Mouse (Mus musculus) embryonic facial prominence, embryonic 13.5 days (tissue): Measurements from ENCODE around the gene Mdga2. TPM values are rescaled to one million over a fixed set of nuclear protein-coding genes. Genes with fewer than 3 reads are reported as not detected.

Experiments used
- ATAC-seq: fragments of 200-750 bp; cut with Nextera tagmentation; 2 replicates; pipeline ENCODE4 v1.8.0; 2017; ENCODE audit warnings: low read depth; ENCODE audit not compliant: insufficient number of reproducible peaks, insufficient read depth, low FRiP score, low TSS enrichment
- H3K27ac ChIP-seq: fragments of 300-500 bp; sonication (generic); 2 replicates; pipeline ENCODE4 v1.5.1; 2015; ENCODE audit warnings: moderate library complexity, mild to moderate bottlenecking, inconsistent platforms
- H3K27me3 ChIP-seq: fragments of 300-500 bp; sonication (generic); 2 replicates; pipeline ENCODE4 v1.6.1; 2015; ENCODE audit warnings: mild to moderate bottlenecking, inconsistent platforms
- H3K36me3 ChIP-seq: fragments of 300-500 bp; sonication (generic); 2 replicates; pipeline ENCODE4 v1.6.1; 2015; ENCODE audit warnings: mild to moderate bottlenecking, inconsistent platforms
- H3K4me1 ChIP-seq: fragments of 300-500 bp; sonication (generic); 2 replicates; pipeline ENCODE4 v1.6.1; 2015; ENCODE audit warnings: inconsistent platforms
- H3K4me2 ChIP-seq: fragments of 300-500 bp; sonication (generic); 2 replicates; pipeline ENCODE4 v1.6.1; 2015; ENCODE audit warnings: moderate library complexity, mild to moderate bottlenecking, inconsistent platforms
- H3K4me3 ChIP-seq: fragments of 300-500 bp; sonication (generic); 2 replicates; pipeline ENCODE4 v1.5.1; 2015; ENCODE audit warnings: mild to moderate bottlenecking, inconsistent platforms
- H3K9ac ChIP-seq: fragments of 300-500 bp; sonication (generic); 2 replicates; pipeline ENCODE4 v1.6.1; 2015; ENCODE audit warnings: mild to moderate bottlenecking, inconsistent platforms
- H3K9me3 ChIP-seq: fragments of 300-500 bp; sonication (generic); 2 replicates; pipeline ENCODE4 v1.6.1; 2016; ENCODE audit warnings: inconsistent platforms
- WGBS: fragments of 180-500 bp; shearing (Covaris S2); methylation state at CpG from one replicate; pipeline ENCODE4 v1.1.7; 2015; ENCODE audit warnings: mixed read lengths; 5-methylcytosine and 5-hydroxymethylcytosine counted together
- polyA plus RNA-seq: library from polyadenylated mRNA; unstranded; fragments of >200 nt; fragmentation: Nextera tagmentation; extraction: Ambion mirVana; gene quantifications from 2 replicates; pipeline ENCODE4 v1.2.1, GENCODE M21; 2015

Gene Mdga2
- polyA plus RNA-seq, 1 experiment from 2014 or later, result 6.6 TPM

- Histone ChIP-seq H3K27me3 (no peaks in the 10 kb centered on the region), H3K4me2 (no peak overlapping the region), H3K27ac (no peak overlapping the region), H3K4me3 (no peak overlapping the region), H3K36me3 (no peaks in the 10 kb centered on the region), H3K4me1 (no peaks in the 10 kb centered on the region), H3K9ac (no peak overlapping the region), H3K9me3 (no peaks in the 10 kb centered on the region)
- ATAC-seq, result no peak
- 33% methylated on average over 1 of the region's 1 CpGs for WGBS
Observed at GRCm38 (mm10) chr12:66888636-66889035, 333.7 kb downstream of the Mdga2 start.

- ATAC-seq, result no peak
- H3K27ac ChIP-seq, result no peak overlapping the region
- H3K36me3 ChIP-seq, result no peaks in the 10 kb centered on the region
- WGBS, result 78% methylated on average over 3 of the region's 3 CpGs
- H3K27me3 ChIP-seq, result no peaks in the 10 kb centered on the region
- no peak overlapping the region for H3K4me2 ChIP-seq
- no peaks in the 10 kb centered on the region for H3K4me1 ChIP-seq
- H3K9me3 ChIP-seq, result no peaks in the 10 kb centered on the region
- no peak overlapping the region for H3K9ac ChIP-seq
- no peak overlapping the region for H3K4me3 ChIP-seq
Observed at GRCm38 (mm10) chr12:66866199-66866598, 356.1 kb downstream of the Mdga2 start.

- H3K4me2 ChIP-seq, result no peak overlapping the region
Observed at GRCm38 (mm10) chr12:66853167-66853566, 369.2 kb downstream of the Mdga2 start.

GRCm38 (mm10) chr12:66840336-66840735, 382.0 kb downstream of the Mdga2 start:
- WGBS, result 45% methylated on average over 3 of the region's 3 CpGs
- Histone ChIP-seq H3K9me3 (no peaks in the 10 kb centered on the region), H3K9ac (no peak overlapping the region), H3K36me3 (no peaks in the 10 kb centered on the region), H3K27ac (no peak overlapping the region), H3K4me1 (peaks cover 2% of the 10 kb centered on the region; the same call in 1 of the 2 replicates), H3K27me3 (no peaks in the 10 kb centered on the region), H3K4me2 (no peak overlapping the region), H3K4me3 (no peak overlapping the region)
- ATAC-seq, result no peak

More at GRCm38 (mm10) chr12:66853167-66853566, 369.2 kb downstream of the Mdga2 start:
- H3K4me3 ChIP-seq, result no peak overlapping the region
- no peaks in the 10 kb centered on the region for H3K27me3 ChIP-seq
- ATAC-seq, result no peak
- 20% methylated on average over 3 of the region's 3 CpGs for WGBS
- H3K27ac ChIP-seq, result no peak overlapping the region
- no peaks in the 10 kb centered on the region for H3K4me1 ChIP-seq
- no peaks in the 10 kb centered on the region for H3K36me3 ChIP-seq
- H3K9ac ChIP-seq, result no peak overlapping the region
- no peaks in the 10 kb centered on the region for H3K9me3 ChIP-seq

GRCm38 (mm10) chr12:66755653-66756052, 466.7 kb downstream of the Mdga2 start:
- ATAC-seq, result no peak
- no peaks in the 10 kb centered on the region for H3K27me3 ChIP-seq
- no peak overlapping the region for H3K4me3 ChIP-seq
- H3K4me1 ChIP-seq, result no peaks in the 10 kb centered on the region
- no peaks in the 10 kb centered on the region for H3K36me3 ChIP-seq
- H3K4me2 ChIP-seq, result no peak overlapping the region
- H3K27ac ChIP-seq, result no peak overlapping the region
- H3K9me3 ChIP-seq, result no peaks in the 10 kb centered on the region
- no peak overlapping the region for H3K9ac ChIP-seq

- Histone ChIP-seq H3K4me3 (no peak overlapping the region), H3K4me2 (no peak overlapping the region), H3K9ac (no peak overlapping the region), H3K27me3 (no peaks in the 10 kb centered on the region), H3K4me1 (no peaks in the 10 kb centered on the region), H3K9me3 (no peaks in the 10 kb centered on the region), H3K27ac (no peak overlapping the region), H3K36me3 (no peaks in the 10 kb centered on the region)
- WGBS, result 86% methylated on average over 3 of the region's 3 CpGs
- no peak for ATAC-seq
Observed at GRCm38 (mm10) chr12:66734536-66734935, 487.8 kb downstream of the Mdga2 start.

- ATAC-seq, result no peak
- no peaks in the 10 kb centered on the region for H3K9me3 ChIP-seq
- no peaks in the 10 kb centered on the region for H3K27me3 ChIP-seq
- WGBS, result 69% methylated on average over 2 of the region's 2 CpGs
- no peak overlapping the region for H3K4me2 ChIP-seq
- H3K36me3 ChIP-seq, result no peaks in the 10 kb centered on the region
- H3K27ac ChIP-seq, result no peak overlapping the region
- no peak overlapping the region for H3K9ac ChIP-seq
- H3K4me3 ChIP-seq, result no peak overlapping the region
- no peaks in the 10 kb centered on the region for H3K4me1 ChIP-seq
Observed at GRCm38 (mm10) chr12:66724474-66724873, 497.9 kb downstream of the Mdga2 start.

- no peak for ATAC-seq
- H3K9ac ChIP-seq, result no peak overlapping the region
- H3K9me3 ChIP-seq, result no peaks in the 10 kb centered on the region
- H3K36me3 ChIP-seq, result no peaks in the 10 kb centered on the region
- H3K27ac ChIP-seq, result no peak overlapping the region
- H3K4me1 ChIP-seq, result no peaks in the 10 kb centered on the region
- no peak overlapping the region for H3K4me3 ChIP-seq
- no peaks in the 10 kb centered on the region for H3K27me3 ChIP-seq
- WGBS, result 78% methylated on average over 10 of the region's 10 CpGs
- H3K4me2 ChIP-seq, result no peak overlapping the region
Observed at GRCm38 (mm10) chr12:66708334-66708733, 514.0 kb downstream of the Mdga2 start.

GRCm38 (mm10) chr12:66707431-66707830, 514.9 kb downstream of the Mdga2 start:
- no peak for ATAC-seq
- H3K4me2 ChIP-seq, result no peak overlapping the region
- no peak overlapping the region for H3K9ac ChIP-seq
- no peaks in the 10 kb centered on the region for H3K9me3 ChIP-seq
- no peak overlapping the region for H3K27ac ChIP-seq
- WGBS, result 33% methylated on average over 2 of the region's 2 CpGs
- H3K4me1 ChIP-seq, result no peaks in the 10 kb centered on the region
- H3K27me3 ChIP-seq, result no peaks in the 10 kb centered on the region
- no peak overlapping the region for H3K4me3 ChIP-seq
- H3K36me3 ChIP-seq, result no peaks in the 10 kb centered on the region

- Histone ChIP-seq H3K36me3 (no peaks in the 10 kb centered on the region), H3K9ac (no peak overlapping the region), H3K27me3 (no peaks in the 10 kb centered on the region), H3K9me3 (no peaks in the 10 kb centered on the region), H3K4me3 (no peak overlapping the region), H3K4me2 (no peak overlapping the region), H3K27ac (no peak overlapping the region), H3K4me1 (no peaks in the 10 kb centered on the region)
- no peak for ATAC-seq
Observed at GRCm38 (mm10) chr12:66705015-66705414, 517.3 kb downstream of the Mdga2 start.

- Histone ChIP-seq H3K9ac (no peak overlapping the region), H3K4me2 (no peak overlapping the region), H3K4me1 (no peaks in the 10 kb centered on the region), H3K27ac (no peak overlapping the region), H3K36me3 (no peaks in the 10 kb centered on the region), H3K27me3 (no peaks in the 10 kb centered on the region), H3K4me3 (no peak overlapping the region), H3K9me3 (no peaks in the 10 kb centered on the region)
- 72% methylated on average over 3 of the region's 3 CpGs for WGBS
- no peak for ATAC-seq
Observed at GRCm38 (mm10) chr12:66702781-66703180, 519.6 kb downstream of the Mdga2 start.

- H3K4me3 ChIP-seq, result no peak overlapping the region
- no peaks in the 10 kb centered on the region for H3K4me1 ChIP-seq
- H3K27me3 ChIP-seq, result no peaks in the 10 kb centered on the region
- ATAC-seq, result no peak
- H3K9ac ChIP-seq, result no peak overlapping the region
- no peaks in the 10 kb centered on the region for H3K9me3 ChIP-seq
- no peak overlapping the region for H3K27ac ChIP-seq
- no peak overlapping the region for H3K4me2 ChIP-seq
- H3K36me3 ChIP-seq, result no peaks in the 10 kb centered on the region
- 67% methylated on average over 3 of the region's 3 CpGs for WGBS
Observed at GRCm38 (mm10) chr12:66679558-66679957, 542.8 kb downstream of the Mdga2 start.
